Mouse (Mus musculus) liver, embryonic 15.5 days (tissue): ENCODE data around the gene Pskh1. TPM values are rescaled to one million over a fixed set of nuclear protein-coding genes. Genes with fewer than 3 reads are reported as not detected.

Experiments used
- ATAC-seq: fragments of 200-750 bp; cut with Nextera tagmentation; 2 replicates; pipeline ENCODE4 v1.8.0; 2017; ENCODE audit warnings: moderate number of reproducible peaks, mild to moderate bottlenecking, moderate library complexity; ENCODE audit not compliant: insufficient read depth
- H3K27ac ChIP-seq: fragments of 300-500 bp; sonication (generic); replicated peaks from 2 replicates; pipeline ENCODE4 v1.5.1; 2015; ENCODE audit warnings: mild to moderate bottlenecking, inconsistent platforms
- H3K27me3 ChIP-seq: fragments of 300-500 bp; sonication (generic); 2 replicates; pipeline ENCODE4 v1.6.1; 2015; ENCODE audit warnings: mild to moderate bottlenecking, inconsistent platforms
- H3K36me3 ChIP-seq: fragments of 300-500 bp; sonication (generic); replicated peaks from 2 replicates; pipeline ENCODE4 v1.6.1; 2015; ENCODE audit warnings: moderate library complexity, mild to moderate bottlenecking, inconsistent platforms
- H3K4me1 ChIP-seq: fragments of 300-500 bp; sonication (generic); replicated peaks from 2 replicates; pipeline ENCODE4 v1.6.1; 2015; ENCODE audit warnings: inconsistent platforms
- H3K4me2 ChIP-seq: fragments of 300-500 bp; sonication (generic); 2 replicates; pipeline ENCODE4 v1.6.1; 2015; ENCODE audit warnings: moderate library complexity, mild to moderate bottlenecking, inconsistent platforms
- H3K4me3 ChIP-seq: fragments of 300-500 bp; sonication (generic); replicated peaks from 2 replicates; pipeline ENCODE4 v1.5.1; 2015; ENCODE audit warnings: mild to moderate bottlenecking, inconsistent platforms
- H3K9ac ChIP-seq: fragments of 300-500 bp; sonication (generic); 2 replicates; pipeline ENCODE4 v1.6.1; 2015; ENCODE audit warnings: moderate library complexity, mild to moderate bottlenecking, inconsistent platforms
- H3K9me3 ChIP-seq: fragments of 300-500 bp; sonication (generic); replicated peaks from 2 replicates; pipeline ENCODE4 v1.6.1; 2016; ENCODE audit warnings: inconsistent platforms
- WGBS: fragments of 180-500 bp; shearing (Covaris S2); methylation state at CpG from one replicate; pipeline ENCODE4 v1.1.7; 2015; ENCODE audit warnings: mixed read lengths; ENCODE audit not compliant: insufficient replicate concordance; 5-methylcytosine and 5-hydroxymethylcytosine counted together
- polyA plus RNA-seq: library from polyadenylated mRNA; unstranded; fragments of >200 nt; fragmentation: Nextera tagmentation; extraction: Ambion mirVana; gene quantifications from 2 replicates; pipeline ENCODE4 v1.2.1, GENCODE M21; 2015

The Pskh1 gene
- polyA plus RNA-seq, 1 experiment from 2014 or later, result 10.3 TPM

DNA sequence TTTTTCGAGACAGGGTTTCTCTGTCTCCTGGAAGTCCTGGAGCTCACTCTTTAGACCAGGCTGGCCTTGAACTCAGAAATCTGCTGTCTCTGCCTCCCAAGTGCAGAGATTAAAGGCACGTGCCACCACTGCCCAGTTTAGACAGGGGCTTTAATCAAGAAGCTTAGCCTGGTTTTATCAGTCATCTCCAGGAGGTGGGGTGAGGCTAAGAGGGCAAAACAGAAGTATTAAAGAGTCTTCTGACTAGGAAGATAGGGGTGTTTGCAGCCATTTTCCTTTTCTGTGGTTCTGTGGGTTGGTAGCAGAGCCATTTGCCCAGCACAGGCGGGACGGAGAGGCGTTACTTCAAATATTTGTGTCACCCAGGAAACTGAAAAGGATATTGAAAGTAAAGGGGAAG is 40.9 kb upstream of the Pskh1 start:
- H3K4me2 ChIP-seq, result peak overlapping the region; percentile 98
- H3K27me3 ChIP-seq, result no peaks in the 10 kb centered on the region
- H3K27ac ChIP-seq, result peak overlapping the region; percentile 97
- H3K4me1 ChIP-seq, result peaks cover 87% of the 10 kb centered on the region
- no peak for ATAC-seq
- no peaks in the 10 kb centered on the region for H3K9me3 ChIP-seq
- H3K36me3 ChIP-seq, result peaks cover 15% of the 10 kb centered on the region
- H3K9ac ChIP-seq, result peak overlapping the region; percentile 86
- 9% methylated on average over 5 of the region's 5 CpGs for WGBS
- H3K4me3 ChIP-seq, result peak overlapping the region; percentile 88

DNA sequence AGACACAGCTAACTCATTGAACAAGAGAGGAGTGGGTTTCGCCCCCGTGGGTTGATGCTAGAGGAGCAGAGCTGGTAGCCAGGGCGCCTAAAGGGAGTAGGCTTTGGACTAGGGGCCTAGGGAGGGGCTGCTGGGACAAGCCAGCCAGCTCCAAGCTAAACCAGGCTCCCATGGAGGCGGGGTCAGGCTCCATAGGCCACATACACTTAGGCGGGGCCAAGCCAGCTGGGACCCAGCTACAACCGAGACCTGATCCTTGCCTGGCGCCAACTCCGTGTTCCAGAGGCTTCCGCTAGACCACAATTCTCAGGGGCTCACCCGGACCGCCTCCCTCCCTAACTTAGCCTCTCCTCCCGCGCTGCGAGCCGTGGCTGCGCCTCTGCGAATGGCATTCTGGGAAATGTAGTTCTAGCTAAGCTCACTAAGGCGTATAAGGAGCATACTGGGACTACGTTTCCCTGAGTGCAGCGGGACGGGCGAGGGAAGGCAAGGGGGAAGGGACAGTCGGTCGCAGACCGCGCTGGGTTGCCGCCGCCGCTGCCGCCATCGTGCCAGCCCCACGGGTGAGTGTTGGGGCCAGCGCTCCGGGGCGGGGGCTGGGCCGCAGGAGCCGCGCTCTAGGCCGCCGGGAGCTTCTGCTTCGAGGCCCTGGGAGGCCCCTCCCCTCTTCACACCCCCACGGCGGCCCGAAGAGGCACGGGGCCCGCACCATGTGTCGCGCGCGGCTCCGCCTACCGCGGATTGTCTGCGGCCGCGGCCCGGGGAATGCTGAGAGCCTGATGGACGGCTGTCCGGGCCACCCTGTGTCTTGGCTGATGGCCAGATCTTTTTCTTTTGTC is 39.9 kb upstream of the Pskh1 start, which contains the start of gene Nutf2:
TSS of gene Nutf2 (plus strand) at position 438 of the 839 bp plus-strand sequence.
- Histone ChIP-seq H3K4me3 (peak within 1 kb of the TSS; percentile 88), H3K9ac (peak within 1 kb of the TSS; percentile 86), H3K36me3 (peaks cover 22% of the 10 kb centered on the region), H3K4me2 (peak within 1 kb of the TSS; percentile 98), H3K4me1 (peaks cover 90% of the 10 kb centered on the region), H3K9me3 (no peaks in the 10 kb centered on the region), H3K27me3 (no peaks in the 10 kb centered on the region), H3K27ac (peak within 1 kb of the TSS; percentile 97)
- peak; percentile 94 for ATAC-seq
- WGBS, result under 1% methylated on average over 59 of the region's 59 CpGs

DNA sequence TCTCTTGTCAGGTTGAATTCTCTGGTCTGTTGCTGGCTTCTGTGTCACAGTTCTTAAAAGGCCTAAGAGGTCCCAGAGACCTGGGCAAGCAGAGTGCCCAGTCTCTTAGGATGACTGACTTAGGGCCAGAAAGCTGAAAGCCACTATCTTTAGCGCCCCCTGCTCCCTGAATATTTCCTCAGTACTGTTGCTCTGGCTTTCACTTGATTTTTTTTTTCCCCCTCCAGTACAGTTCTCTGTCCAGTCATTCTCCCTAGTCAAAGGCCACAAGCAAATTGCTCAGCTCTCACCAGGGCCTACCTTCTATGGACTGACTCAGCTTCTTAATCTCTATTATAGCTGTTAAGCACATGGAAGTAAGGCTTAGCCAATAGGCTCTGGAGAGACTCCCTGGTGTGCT is 38.3 kb upstream of the Pskh1 start:
- peaks cover 90% of the 10 kb centered on the region for H3K4me1 ChIP-seq
- H3K27ac ChIP-seq, result peak overlapping the region; percentile 97
- no peaks in the 10 kb centered on the region for H3K27me3 ChIP-seq
- H3K9ac ChIP-seq, result peak overlapping the region; percentile 86
- H3K9me3 ChIP-seq, result no peaks in the 10 kb centered on the region
- peak overlapping the region; percentile 98 for H3K4me2 ChIP-seq
- H3K36me3 ChIP-seq, result peaks cover 38% of the 10 kb centered on the region
- peak overlapping the region; percentile 88 for H3K4me3 ChIP-seq
- ATAC-seq, result no peak
- WGBS, result 0% methylated on average over 1 of the region's 1 CpGs

DNA sequence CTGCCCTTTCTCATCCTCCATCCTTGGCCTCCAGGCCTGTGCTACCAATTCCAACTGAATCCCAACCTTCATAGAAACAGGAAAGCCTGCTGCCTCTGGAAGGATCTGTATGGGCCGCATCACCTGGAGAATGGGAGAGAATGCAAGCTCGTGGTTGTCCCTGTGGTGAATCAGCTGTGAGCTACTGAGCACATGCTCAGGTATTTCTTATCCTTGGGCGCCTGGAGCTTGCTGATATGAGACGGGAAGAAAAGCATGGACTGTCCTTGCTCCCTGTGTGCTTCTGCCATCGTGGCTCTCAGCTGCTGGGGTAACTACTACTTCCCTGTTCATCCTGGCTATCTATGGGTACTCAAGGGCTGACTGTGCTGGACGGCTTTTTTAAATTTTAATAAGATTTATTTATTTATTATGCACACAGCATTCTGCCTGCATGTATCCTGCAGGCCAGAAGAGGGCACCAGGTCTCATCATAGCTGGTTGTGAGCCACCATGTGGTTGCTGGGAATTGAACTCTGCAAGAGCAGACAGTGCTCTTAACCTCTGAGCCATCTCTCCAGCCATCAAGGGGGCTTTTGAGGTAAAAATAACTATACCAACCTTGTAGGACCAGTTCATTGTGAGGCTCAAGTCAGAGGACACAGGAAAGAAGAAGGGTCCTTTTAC is 33.7 kb upstream of the Pskh1 start:
- Histone ChIP-seq H3K27me3 (no peaks in the 10 kb centered on the region), H3K27ac (peak overlapping the region; percentile 46; the same call in 1 of the 2 replicates), H3K4me3 (no peak overlapping the region), H3K4me1 (peaks cover 67% of the 10 kb centered on the region), H3K4me2 (no peak overlapping the region), H3K9me3 (no peaks in the 10 kb centered on the region), H3K36me3 (peaks cover 70% of the 10 kb centered on the region), H3K9ac (no peak overlapping the region)
- 34% methylated on average over 6 of the region's 6 CpGs for WGBS
- 0 out of 2 replicates have a peak, but pooled peaks have one; percentile 3 for ATAC-seq

DNA sequence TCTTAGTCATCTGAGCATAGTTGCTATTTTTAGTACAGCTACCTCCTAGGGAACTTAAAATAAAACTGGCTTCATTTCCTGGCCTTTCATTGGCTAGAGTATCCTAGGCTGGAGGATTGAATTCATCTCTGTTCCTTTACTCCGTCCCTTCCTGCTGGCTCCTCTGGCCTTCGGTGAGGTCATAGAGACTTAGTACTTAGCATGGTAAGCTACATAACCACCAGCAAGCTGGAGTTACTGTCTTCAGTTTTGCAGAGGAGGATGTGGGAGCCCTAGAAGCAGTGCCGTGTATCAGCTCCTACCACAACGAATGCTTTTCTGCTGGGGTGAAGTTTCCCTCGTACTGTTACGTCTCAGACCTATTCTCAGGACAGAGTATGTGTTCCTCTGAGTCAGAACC is 25.9 kb upstream of the Pskh1 start:
- Histone ChIP-seq H3K4me1 (peaks cover 14% of the 10 kb centered on the region; the same call in 1 of the 2 replicates), H3K27me3 (no peaks in the 10 kb centered on the region), H3K9me3 (no peaks in the 10 kb centered on the region), H3K36me3 (peaks cover 92% of the 10 kb centered on the region), H3K27ac (no peak overlapping the region), H3K4me2 (no peak overlapping the region), H3K4me3 (no peak overlapping the region), H3K9ac (no peak overlapping the region)
- 88% methylated on average over 6 of the region's 6 CpGs for WGBS
- ATAC-seq, result no peak

DNA sequence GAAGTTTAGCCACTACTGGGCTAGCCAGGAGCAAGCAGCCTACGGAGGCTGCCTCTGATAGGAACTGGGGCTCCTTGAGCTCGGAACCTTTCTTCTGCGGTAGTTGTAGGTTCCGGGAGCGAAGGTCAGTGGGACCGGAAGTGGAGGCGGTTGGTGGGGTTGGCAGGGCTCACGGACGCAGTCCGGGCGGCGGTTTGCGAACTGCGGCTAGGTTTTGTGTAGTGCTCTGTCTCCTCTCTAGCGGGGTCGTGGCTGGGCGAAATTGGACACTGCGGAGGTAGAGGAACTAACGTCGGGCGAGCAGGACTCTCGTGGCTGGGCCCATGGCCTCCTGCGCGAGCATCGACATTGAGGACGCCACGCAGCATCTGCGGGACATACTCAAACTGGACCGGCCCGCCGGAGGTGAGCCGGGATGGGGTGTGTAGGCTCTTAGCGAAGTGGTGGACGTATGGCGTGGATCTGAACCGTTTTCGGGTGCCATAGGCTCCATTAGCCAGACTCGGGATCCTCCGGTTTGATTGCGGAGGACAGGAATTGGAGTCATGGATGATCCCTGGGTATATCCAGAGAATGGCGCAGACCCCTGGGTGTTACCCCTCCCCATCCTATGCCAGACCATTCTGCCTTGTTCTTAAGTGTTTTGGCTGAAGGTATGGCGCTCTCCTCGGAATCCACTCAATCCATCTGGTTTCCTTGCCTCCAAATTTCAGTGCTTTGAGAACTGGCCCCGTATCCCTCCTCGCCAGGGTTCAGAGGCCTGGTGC is 19.3 kb upstream of the Pskh1 start, which contains the start of gene Edc4:
TSS of gene Edc4 (plus strand) at position 128 of the 767 bp plus-strand sequence.
- H3K9ac ChIP-seq, result peak within 1 kb of the TSS; percentile 82
- H3K4me3 ChIP-seq, result peak within 1 kb of the TSS; percentile 76
- no peaks in the 10 kb centered on the region for H3K9me3 ChIP-seq
- H3K27me3 ChIP-seq, result no peaks in the 10 kb centered on the region
- ATAC-seq, result peak; percentile 78
- H3K27ac ChIP-seq, result peak within 1 kb of the TSS; percentile 67
- H3K4me2 ChIP-seq, result peak within 1 kb of the TSS; percentile 79
- peaks cover 30% of the 10 kb centered on the region for H3K4me1 ChIP-seq
- peaks cover 57% of the 10 kb centered on the region for H3K36me3 ChIP-seq
- WGBS, result under 1% methylated on average over 45 of the region's 45 CpGs

DNA sequence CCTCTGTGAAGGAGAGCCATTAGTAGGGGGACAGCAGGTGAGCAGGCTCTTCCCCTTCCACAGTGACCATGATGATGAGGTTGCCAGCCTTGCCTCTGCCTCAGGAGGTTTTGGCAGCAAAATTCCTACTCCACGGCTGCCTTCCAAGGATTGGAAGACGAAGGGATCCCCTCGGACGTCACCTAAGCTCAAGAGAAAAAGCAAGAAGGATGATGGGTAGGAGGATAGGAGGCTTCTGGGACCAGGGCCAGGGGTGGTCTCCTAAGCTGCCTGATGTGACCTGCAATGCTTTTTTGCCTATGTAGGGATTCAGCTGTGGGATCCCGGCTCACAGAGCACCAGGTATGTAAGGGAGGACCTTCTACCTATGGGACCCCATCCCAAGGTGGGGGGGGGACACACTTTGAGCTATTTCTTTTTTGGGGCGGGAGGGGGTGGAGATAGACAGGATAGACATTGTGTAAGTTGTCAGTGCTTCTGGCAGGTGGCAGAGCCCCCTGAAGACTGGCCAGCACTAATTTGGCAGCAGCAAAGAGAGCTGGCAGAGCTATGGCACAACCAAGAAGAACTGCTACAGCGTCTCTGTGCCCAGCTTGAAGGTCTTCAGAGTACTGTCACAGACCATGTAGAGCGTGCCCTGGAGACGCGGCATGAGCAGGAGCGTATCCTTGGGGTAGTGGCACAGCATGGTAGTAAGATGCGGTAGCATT is 10.3 kb upstream of the Pskh1 start:
- peaks cover 91% of the 10 kb centered on the region for H3K36me3 ChIP-seq
- 0 out of 2 replicates have a peak, but pooled peaks cover 3% of the 10 kb centered on the region for H3K4me1 ChIP-seq
- WGBS, result 91% methylated on average over 12 of the region's 12 CpGs

DNA sequence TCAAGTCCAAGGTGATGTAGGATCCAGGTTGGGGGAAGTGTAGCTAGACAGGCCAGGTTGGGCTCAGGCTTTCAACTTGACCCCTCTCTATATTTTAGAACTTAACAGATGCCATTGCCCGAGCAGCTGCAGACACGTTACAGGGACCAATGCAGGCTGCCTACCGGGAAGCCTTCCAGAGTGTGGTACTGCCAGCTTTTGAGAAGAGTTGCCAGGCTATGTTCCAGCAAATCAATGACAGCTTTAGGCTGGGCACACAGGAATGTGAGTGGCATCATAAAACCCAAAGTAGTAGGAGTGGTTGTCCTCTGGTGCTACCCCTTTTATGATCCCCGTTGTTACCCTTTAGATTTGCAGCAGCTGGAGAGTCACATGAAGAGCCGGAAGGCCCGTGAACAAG is 9.4 kb upstream of the Pskh1 start:
- 81% methylated on average over 6 of the region's 6 CpGs for WGBS
- no peaks in the 10 kb centered on the region for H3K27me3 ChIP-seq

More for the DNA sequence above, 10.3 kb upstream of the Pskh1 start:
- H3K27me3 ChIP-seq, result no peaks in the 10 kb centered on the region
- H3K4me3 ChIP-seq, result no peak overlapping the region
- H3K4me2 ChIP-seq, result no peak overlapping the region
- no peak overlapping the region for H3K27ac ChIP-seq
- ATAC-seq, result no peak
- no peak overlapping the region for H3K9ac ChIP-seq
- no peaks in the 10 kb centered on the region for H3K9me3 ChIP-seq

DNA sequence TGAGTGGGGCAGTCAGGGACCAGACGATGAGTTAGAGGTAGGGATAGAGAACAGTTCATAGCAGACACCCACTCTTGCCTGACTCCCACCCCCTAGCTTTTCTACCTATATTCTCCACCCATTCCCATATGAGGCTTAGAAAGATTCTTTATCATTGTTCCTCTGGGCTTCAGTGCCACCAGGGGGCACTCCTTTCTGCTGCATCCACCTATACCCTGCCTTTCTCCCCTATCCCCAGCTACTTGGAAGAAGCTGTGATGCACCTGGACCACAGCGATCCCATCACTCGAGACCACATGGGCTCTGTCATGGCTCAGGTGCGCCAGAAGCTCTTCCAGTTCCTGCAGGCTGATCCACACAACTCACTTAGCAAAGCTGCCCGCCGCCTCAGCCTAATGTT is 7.8 kb upstream of the Pskh1 start:
- no peak overlapping the region for H3K9ac ChIP-seq
- no peak overlapping the region for H3K4me2 ChIP-seq
- H3K27me3 ChIP-seq, result no peaks in the 10 kb centered on the region
- H3K36me3 ChIP-seq, result peaks cover 68% of the 10 kb centered on the region
- no peak overlapping the region for H3K4me3 ChIP-seq
- 0 out of 2 replicates have a peak, but pooled peaks have one; percentile 16 for ATAC-seq
- no peak overlapping the region for H3K27ac ChIP-seq
- H3K9me3 ChIP-seq, result no peaks in the 10 kb centered on the region
- WGBS, result 79% methylated on average over 6 of the region's 6 CpGs
- 0 out of 2 replicates have a peak, but pooled peaks cover 3% of the 10 kb centered on the region for H3K4me1 ChIP-seq

More for the DNA sequence above, 9.4 kb upstream of the Pskh1 start:
- H3K9ac ChIP-seq, result no peak overlapping the region
- H3K36me3 ChIP-seq, result peaks cover 83% of the 10 kb centered on the region
- no peak overlapping the region for H3K4me2 ChIP-seq
- 0 out of 2 replicates have a peak, but pooled peaks cover 3% of the 10 kb centered on the region for H3K4me1 ChIP-seq
- no peak overlapping the region for H3K27ac ChIP-seq
- ATAC-seq, result no peak
- no peak overlapping the region for H3K4me3 ChIP-seq
- no peaks in the 10 kb centered on the region for H3K9me3 ChIP-seq

DNA sequence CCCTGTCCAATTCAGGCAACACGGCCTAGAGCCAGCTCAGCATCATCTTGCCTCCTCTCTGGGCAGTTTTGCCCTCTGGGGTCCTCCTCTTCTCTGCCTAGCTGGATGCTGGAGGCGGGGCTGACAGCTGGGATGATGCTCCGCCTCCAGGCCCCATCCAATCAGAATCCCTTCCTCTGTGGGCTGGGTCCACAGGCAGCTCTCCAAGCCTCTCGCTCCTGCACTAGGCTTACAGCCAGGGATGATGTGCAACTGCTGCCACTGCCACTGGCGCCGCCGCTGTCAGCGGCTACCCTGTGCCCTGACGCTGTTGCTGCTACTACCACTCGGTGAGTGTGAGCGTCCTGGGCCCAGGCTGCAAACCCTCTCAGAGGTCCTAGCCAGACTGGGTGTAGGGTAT is 6.9 kb upstream of the Pskh1 start, which contains the start of gene Nrn1l:
TSS of gene Nrn1l (plus strand) at position 229 of the 400 bp plus-strand sequence.
- peak; percentile 56 for ATAC-seq
- no peaks in the 10 kb centered on the region for H3K27me3 ChIP-seq
- no peak within 1 kb of the TSS for H3K9ac ChIP-seq
- WGBS, result 43% methylated on average over 11 of the region's 11 CpGs
- no peaks in the 10 kb centered on the region for H3K9me3 ChIP-seq
- 0 out of 2 replicates have a peak, but pooled peaks cover 3% of the 10 kb centered on the region for H3K4me1 ChIP-seq
- no peak within 1 kb of the TSS for H3K4me3 ChIP-seq
- peaks cover 59% of the 10 kb centered on the region for H3K36me3 ChIP-seq
- H3K4me2 ChIP-seq, result no peak within 1 kb of the TSS
- H3K27ac ChIP-seq, result no peak within 1 kb of the TSS
